Mouse (Mus musculus) embryo, embryonic 10.5 days (tissue): ENCODE measurements around the gene Ovca2.

Source experiments
- DNase-seq: peaks from one replicate; pipeline ENCODE4 v3.0.0-alpha.2; 2015; ENCODE audit warnings: low spot score

The Ovca2 gene

DNA sequence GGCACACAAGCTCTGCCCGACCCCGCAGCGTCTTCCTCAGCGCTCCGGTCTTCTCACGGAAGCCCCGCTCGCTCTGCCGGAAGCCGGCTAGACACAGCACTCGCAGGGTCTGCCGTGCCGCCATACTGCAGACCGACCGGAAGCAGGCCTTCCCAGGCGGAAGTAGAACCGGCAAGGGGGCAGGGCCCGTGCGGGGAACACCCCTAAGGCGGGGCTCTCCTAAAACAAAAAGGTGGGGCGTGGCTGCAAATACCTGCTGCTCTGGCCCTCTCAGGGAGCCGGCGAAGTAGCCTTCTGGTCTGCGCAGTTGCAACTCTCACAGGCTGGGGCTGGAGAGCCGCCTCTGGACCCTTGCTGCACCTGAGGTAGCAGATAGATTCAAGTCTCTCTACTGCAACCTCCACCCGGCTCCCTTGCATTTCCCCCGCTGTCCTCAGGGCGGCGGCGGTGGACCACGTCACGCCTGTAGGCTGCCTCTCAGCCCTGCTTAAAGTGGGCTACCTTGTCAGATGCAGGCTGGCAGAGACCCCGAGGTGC lies at the start of gene Ovca2:
Gene Ovca2, minus strand, starts transcription at position 164 of the 537 bp plus-strand sequence.
- peak; percentile 95 for DNase-seq

GRCm38 (mm10) chr11:75227632-75228031 lies 49.0 kb upstream of the Ovca2 start:
- no peak for DNase-seq

GRCm38 (mm10) chr11:75224835-75225234 lies 46.2 kb upstream of the Ovca2 start:
- no peak for DNase-seq

- no peak for DNase-seq
Measured at GRCm38 (mm10) chr11:75224062-75224461, 45.4 kb upstream of the Ovca2 start.

- DNase-seq: no peak
Measured at GRCm38 (mm10) chr11:75220517-75221145, 42.0 kb upstream of the Ovca2 start.

GRCm38 (mm10) chr11:75220115-75220514 lies 41.5 kb upstream of the Ovca2 start:
- no peak for DNase-seq

DNA sequence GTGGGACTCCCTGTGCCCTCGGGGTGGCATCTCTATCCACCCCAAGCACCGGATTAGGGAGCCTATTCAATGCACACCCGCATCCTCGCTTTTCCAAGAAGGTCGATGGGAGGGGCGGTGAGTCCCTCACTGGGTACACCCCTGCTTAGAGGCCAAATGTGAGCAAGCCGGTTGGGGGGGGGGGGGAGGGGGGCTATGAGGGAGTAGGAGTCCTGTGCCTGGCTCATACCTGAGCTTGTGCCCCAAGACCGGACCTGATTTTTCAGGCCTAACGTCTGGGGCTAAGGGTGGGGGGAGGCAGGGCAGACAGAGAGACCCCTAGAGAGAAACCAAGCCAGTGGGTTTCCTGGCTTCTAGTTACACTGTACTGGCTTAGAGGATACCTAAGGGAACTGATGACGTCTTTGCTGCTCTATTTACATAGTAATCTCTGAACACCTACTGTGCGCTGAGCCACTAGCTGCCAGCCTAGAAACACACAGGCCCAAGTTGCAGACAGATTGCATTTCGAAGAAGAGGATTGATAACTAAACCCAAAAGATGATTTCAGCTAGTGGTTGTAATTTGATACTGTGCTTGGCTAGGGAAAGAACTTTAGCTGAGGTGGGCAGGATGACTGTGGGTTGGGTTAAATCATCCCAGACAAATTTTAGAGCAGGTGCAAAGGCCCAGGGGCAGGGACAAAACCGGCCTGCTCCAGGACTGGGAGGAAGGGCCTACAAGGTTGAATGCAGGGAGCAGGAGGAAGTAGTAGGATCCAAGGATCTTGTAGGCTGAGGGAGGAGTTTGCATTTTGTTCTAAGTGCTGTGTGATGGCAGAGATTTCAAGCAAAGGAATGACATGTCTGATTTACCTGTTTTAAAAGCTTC lies 35.7 kb upstream of the Ovca2 start:
- no peak for DNase-seq

DNA sequence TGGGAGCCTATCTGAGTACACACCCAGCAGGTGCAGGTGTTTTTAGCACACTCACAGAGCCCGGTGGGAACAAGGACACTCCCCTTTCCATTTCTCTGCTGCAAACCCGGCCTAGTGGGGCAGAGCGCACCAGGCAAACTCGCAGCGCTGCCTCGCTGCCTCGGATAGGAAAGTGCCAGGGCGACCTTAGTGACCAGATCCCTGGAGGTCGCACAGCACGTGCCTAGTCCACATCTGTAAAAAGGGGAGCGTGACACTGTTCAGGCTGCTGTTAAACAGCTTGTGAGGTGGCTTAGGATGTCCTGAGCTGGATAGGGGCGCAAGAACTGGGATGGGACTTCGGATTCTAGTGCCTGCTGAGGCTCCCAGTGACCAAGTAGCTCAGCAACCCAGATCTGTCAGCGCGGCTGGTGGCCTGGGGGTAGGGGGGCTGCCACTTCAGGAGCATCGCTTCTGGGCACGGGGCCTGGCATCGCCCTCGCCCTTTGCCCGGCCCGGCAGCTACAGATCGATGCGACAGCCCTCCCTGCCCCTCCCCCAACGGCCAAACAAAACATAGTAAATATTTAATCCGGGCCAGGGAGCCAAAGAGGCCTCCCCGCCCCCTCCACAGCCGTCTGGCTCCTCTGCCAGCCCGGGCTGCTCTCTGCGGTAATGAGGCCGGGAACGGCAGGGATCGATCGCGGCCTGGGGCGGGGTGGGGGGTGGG lies 34.9 kb upstream of the Ovca2 start:
- peak; percentile 66 for DNase-seq

- DNase-seq: no peak
Measured at GRCm38 (mm10) chr11:75212876-75213275, 34.2 kb upstream of the Ovca2 start.

- no peak for DNase-seq
Measured at GRCm38 (mm10) chr11:75212031-75212667, 33.5 kb upstream of the Ovca2 start.

- no peak for DNase-seq
Measured at GRCm38 (mm10) chr11:75210755-75211154, 32.1 kb upstream of the Ovca2 start.

GRCm38 (mm10) chr11:75210093-75210492 lies 31.5 kb upstream of the Ovca2 start:
- no peak for DNase-seq

- no peak for DNase-seq
Measured at GRCm38 (mm10) chr11:75209363-75209762, 30.7 kb upstream of the Ovca2 start.

DNA sequence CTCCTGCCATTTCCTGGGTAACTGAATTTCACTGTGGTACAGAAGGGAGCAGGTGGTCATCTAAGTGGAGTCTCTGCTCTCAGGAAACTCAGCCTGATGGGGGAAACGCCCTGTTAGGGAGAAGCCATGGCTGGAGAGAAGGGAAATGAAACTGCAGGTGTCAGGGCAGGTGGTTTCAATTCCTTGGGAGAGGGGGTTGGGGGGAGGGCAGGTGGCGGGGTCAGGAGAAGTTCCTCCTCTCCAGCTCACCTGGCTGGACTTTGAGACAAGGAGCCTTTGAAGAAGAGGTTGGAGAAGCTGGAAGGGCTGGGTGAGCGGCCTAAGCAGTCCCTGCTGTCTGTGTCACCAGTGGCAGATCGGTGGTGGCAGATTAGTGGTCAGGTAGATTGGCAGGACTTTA lies 27.7 kb upstream of the Ovca2 start:
- DNase-seq: no peak

- DNase-seq: no peak
Measured at GRCm38 (mm10) chr11:75204472-75204871, 25.8 kb upstream of the Ovca2 start.

GRCm38 (mm10) chr11:75203926-75204325 lies 25.3 kb upstream of the Ovca2 start:
- DNase-seq: no peak

- DNase-seq: no peak
Measured at GRCm38 (mm10) chr11:75201721-75202120, 23.1 kb upstream of the Ovca2 start.

GRCm38 (mm10) chr11:75200935-75201334 lies 22.3 kb upstream of the Ovca2 start:
- DNase-seq: no peak

DNA sequence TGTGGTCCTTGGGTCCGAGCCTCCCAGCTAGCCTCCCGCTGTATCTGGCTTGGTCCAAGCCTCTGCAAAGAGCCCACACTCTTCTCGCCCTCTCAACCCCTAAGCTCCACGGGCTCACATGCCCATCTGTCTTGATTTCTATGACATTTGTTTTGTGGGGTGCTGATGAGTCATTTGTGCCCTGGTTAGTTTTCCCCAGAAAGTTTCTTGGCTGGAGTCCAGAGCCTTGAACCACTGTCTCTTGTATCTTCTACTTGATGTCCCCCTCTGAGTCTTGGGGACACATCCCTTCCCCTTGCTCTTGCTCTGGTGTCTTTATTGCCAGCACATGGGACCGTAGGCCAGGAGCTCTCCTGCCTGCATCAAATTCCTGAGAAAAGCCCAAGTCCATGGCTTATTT lies 21.3 kb upstream of the Ovca2 start:
- no peak for DNase-seq

DNA sequence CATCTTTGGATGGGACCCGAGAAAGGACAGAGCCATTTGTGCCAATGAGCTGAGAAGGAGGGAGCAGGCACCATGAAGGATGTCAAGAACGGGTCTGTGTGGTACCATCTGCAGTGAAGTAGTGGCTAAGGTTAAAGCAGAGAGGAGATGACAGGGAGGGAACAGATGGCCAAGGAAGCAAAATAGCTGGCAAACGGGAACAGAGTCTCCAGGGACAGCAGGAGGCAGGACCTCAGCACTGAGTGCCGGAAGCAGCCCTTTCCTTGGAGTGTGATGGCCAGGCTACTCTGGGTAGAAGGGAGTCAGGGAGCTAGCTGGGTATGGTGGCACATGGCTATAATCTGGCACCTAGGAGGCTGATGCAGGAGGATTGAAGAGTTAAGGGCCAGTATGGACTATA lies 20.2 kb upstream of the Ovca2 start:
- DNase-seq: no peak

- no peak for DNase-seq
Measured at GRCm38 (mm10) chr11:75197956-75198355, 19.3 kb upstream of the Ovca2 start.

GRCm38 (mm10) chr11:75196131-75196530 lies 17.5 kb upstream of the Ovca2 start:
- DNase-seq: no peak
